Mouse (Mus musculus) left cerebral cortex, postnatal 10 days (tissue): ENCODE measurements around the gene Mier2. TPM values are rescaled to one million over a fixed set of nuclear protein-coding genes. Genes with fewer than 3 reads are reported as not detected.

Source experiments
- DNase-seq, 2 experiments: peaks; one replicate each; pipeline ENCODE4 v3.0.0; 2021 to 2022; ENCODE audit warnings: low spot score in 2 of 2, mixed read lengths in 1 of 2; ENCODE audit errors: extremely low spot score in 1 of 2
- intact Hi-C: fragments of 180-260 bp; cut with DNase I; formaldehyde crosslinking; loops from one replicate; pipeline ENCODE4 v1.15.1; 2025
- total RNA-seq, 2 experiments: library from RNA; stranded (reverse); gene quantifications; 2 replicates each; pipeline ENCODE4 v1.2.3; 2021

The Mier2 gene
- total RNA-seq, 2 experiments from 2014 or later: 47.5 to 50.2 TPM

DNA sequence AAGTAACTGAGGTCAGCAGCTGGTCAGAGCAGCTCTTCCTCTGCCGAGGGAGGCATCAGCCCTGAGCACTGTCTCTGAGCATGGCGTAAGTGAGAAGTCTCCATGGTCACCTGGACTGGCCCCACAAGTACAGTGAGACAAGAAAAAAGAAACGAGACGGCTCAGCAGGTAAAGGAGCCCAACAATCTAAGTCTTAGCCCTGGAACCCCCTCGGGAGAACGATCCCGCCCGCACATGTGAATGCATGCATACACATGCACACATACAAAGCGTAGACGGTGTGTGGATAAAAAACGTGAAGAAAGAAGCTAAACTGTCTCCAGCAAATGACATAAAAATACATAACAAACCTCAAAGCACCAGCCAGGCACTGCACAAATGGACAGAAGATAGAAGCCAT, 8.5 kb downstream of the Mier2 start:
- intact Hi-C loops: no loop called here
- no peak for DNase-seq

DNA sequence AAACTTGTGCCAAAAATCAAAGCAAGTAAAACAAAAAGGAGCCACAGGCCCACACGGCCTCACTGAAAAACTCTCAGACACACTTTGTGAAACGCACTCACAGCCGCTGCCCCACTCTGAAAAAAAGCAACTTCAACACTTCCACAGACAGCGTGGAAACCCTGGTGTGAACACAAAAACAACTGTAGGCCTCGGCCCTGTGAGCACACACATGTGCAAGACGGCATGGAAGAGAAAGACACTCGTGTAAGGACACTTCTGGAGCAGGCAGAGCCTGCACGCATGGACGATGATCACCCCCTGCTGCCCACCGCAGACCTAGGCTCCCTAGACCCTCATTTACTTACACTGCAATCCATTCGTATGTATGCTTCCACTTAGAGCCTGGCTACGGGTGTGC, 9.1 kb downstream of the Mier2 start:
- DNase-seq: no peak
- intact Hi-C loops: no loop called here

DNA sequence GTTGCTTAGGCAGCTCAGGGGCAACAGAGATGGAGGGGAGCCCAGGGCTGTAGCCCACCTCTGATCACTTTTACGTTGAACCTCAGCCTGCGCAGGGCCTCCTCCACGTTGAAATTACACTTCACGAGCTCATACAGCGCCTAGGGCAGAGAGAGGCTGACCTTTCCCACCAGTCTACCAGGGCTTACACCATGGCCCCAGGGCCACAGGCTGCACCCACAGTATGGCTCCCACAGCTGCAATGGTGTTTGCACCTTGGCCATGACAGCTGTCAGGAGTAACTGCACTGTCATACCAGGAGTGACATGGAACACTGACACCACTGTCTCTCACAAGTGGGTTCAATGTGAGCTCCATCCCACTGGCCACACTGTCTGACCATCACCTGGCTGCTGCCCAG, 10.4 kb downstream of the Mier2 start:
- intact Hi-C loops: no loop called here
- DNase-seq: no peak

DNA sequence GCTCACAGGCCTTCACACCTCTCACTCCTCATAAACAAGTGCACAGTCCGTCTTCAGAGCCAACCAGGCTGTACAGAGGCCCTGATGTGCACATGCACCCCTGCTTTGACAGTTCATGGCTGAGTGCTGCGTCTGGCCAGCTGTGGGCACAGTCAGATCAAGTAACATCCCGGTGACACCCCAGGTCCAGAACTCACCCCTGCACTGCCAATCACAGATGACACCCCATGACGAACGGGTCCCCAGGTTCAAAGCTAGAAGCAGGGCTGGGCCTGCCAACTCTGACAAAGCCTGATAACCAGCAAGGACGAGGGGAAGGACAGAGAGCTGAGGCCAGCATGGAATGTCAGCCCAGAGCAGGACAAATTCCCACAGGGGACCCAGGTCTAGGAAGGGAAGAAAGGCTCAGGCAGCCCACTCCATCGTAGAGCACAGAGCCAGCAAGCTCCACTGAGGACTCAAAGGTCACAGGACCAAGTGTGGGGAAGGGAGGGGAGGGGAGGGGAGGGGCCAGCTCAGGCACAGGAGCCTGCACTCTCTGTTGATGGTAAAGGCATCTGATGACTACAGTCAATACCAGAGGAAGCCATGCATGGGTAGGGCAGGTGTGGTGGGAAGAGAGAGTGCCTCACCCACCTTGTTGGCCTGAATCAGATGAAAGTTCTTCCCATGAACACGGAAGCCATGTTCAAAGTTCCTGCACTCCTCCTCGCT, 11.0 kb downstream of the Mier2 start:
- no peak for DNase-seq
- intact Hi-C loops: no loop called here

DNA sequence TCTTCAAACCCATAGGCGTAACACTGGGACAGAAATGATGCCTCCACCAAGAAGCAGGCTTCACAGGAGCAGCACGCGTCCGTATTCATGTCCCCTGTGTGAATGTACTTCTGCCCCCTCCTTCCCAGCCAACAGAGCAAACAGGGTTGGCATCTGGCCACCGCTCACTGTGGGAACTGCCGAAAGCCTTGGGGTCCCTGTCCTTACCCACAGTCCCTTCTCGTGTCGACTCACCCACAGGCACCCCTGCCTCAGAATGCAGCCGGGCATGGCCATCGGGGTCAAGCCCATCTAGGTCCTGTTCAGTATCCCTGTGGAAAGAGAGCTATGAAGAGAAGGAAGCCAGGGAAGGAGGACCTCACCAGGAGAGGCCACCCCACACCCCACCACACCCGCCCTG, 12.8 kb downstream of the Mier2 start:
- intact Hi-C loops: no loop called here
- no peak for DNase-seq

DNA sequence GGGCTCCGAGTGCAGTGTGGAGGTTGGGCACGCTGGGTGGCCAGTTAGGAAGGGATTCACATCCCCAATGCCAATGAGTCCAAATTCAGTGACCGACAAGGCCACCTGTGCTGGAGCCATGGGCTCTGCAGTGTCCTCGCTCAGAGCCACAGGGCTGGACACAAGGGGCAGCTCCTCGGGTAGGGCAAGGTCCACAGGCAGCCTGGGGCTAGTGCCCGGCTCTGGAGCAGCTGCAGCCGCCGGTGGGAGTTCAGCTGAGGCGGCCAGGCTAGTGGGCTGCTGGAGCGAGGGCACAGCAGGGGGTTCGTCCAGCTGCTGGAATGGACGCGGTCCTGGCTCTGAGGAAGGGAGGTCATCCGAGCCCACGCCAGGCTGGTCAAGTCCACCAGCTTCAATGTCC, 13.5 kb downstream of the Mier2 start:
- intact Hi-C loops: no loop called here
- DNase-seq: no peak

DNA sequence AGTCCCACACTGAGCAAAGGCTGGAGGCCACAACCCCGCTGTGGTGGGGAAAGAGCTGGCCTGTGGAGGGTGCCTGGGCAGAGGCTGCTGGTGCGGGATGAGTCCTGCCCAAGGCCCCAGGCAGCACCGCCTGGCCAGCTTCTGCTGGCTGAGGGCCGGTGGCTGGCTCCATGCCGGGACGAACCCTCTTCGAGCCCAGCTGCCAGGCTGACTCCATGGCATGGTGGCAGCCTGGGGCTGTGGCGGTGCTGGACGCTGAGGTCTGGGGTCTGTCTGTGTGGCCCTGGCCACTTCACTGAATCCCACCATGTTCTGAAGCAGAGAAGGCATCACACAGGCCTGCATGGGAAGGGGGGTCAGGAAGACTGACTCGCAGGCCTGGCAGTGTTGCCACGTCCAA, 14.3 kb downstream of the Mier2 start:
- DNase-seq: no peak
- intact Hi-C loops: no loop called here

DNA sequence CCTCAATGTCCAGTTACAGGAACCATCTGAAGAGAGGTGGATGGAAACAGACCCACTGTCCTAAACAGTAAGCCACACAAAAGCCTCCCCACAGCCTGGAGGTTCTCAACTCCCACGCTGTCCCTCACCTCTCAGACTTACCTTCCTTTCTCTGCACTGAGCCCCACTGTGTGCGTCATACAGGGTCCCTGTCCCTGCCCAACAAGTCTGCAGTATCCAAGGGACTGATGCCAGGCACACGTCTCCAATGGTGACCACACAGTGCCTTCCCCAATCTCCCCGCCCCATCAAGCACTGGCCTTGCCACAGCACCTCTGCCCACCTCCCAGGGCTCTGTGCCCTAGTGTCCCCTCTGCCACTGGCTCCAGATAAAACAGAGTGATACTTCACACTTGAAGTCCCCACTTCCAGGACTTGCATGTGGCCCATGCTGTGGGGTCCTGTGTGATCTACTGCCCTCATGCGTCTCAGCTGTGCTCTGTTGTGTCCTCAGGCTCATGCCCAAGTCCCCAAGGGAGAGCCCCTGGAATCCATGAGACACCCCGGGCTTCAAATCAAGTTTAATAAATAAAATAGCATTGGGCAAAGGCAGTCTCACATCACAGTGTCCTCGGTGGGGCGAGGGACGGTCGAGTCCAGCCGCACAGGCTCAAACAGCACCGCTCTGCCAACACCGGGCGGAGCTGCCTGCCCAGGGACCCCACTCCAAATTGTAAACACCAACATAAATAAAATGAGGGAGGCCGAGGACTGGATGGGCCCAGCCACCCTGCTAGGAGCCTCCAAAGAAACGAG, 15.1 kb downstream of the Mier2 start:
- intact Hi-C loops: no loop called here
- DNase-seq: no peak

DNA sequence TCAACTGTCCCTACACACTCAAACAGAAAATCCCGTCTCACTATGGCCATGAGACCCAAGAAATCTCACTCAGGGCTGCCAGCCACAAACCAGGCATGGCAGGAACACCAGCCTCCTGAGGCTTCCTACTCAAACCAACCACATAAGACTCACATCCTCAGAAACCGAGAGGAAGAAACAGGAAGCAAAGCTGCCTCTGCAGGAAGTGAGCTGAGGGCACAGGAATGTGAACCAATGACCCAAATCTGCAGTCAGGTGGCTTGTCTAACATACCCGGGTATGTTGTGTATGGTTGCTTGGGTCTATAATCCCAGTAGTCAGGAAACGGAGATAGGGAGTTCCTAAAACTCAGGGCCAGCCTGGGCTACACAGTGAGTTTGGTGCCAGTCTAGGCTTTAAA, 16.1 kb downstream of the Mier2 start:
- intact Hi-C loops: no loop called here
- no peak for DNase-seq

DNA sequence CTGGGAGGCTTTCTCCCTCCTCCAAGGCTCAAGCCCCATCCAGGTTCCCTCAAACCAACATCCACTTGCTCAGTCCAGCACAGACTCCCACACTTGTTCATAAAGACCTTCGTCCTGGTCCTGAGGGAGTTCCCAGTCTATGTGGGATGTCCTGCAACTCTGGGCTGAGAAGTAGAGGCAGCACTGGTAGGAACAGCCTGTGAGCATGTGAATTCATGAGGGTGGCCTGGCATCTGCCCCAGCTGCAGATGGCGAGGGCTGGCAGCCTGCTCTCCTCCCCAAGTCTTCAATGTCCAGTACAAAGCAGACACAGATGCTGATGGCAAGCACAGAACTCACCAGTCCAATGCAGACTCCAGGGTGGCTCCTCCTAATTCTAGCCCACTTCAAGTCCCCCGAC, 16.7 kb downstream of the Mier2 start:
- intact Hi-C loops: no loop called here
- no peak for DNase-seq

DNA sequence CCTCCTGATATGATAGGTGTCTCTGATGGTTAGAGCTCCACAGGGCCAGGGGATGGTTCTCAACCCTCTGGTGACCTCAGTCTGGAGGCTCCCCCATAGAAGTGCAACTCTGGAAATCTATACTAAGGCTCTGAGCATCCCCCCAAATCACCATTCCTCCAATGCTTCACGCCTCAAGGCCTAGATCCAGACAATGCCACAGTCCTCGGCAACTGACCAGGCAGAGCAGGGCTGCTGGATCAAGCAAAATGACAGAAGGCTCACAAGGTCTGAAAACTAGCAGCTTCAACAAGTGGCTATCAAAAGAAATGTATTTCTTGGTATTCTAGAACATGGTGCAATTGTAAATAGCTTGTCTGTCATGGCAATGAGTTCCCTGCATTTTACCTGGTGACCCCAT, 17.2 kb downstream of the Mier2 start:
- no peak for DNase-seq
- intact Hi-C loops: no loop called here

DNA sequence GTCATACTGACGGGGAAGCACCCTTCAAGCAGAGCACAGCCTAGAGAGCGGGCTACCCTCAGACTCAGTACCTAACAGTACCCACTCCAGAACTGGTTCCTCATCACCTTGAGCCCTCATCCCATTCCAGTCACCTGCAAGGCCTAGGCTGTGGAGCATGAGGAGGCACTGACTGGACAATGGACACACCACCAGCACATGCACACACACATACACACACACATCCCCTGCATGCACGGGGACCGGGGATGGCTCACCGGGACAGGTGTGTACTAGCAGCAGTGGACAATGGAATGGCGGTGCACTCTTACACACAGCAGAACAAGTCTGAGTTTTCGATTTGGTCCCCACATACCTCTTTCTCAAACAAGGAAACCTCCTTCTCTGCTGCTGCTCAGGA, 17.7 kb downstream of the Mier2 start:
- DNase-seq: no peak

DNA sequence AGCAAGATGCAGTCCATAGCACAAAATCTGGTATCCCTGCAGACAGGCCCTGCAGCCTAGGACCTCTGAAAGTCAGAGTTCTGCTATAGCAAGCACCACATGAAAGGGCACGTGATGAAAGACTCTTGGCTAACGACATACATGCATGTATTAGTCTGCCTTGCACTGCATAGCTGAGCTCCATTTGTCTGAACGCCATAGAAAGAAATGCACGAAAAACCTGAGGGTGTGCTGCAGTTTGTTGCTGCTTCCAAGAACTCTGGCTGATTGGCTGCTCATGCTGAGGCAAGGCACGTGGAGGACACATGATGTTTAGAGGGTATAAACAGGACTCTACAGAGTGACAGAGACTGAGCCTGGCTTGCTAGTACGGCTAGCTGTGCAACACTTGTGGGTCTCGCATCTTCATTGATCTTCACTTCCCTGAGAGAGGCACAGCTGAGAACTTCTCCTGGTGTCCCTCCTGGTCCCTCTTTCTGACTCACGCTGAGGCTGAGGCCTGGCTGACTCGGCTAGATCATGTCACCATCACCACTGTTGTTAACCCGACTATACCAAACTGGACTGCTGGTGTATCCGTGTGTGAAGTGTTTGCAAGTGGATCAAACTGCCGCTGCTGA, 18.4 kb downstream of the Mier2 start:
- intact Hi-C loops: no loop called here
- DNase-seq: no peak

More for the DNA sequence above, 17.7 kb downstream of the Mier2 start:
- intact Hi-C loops: no loop called here

DNA sequence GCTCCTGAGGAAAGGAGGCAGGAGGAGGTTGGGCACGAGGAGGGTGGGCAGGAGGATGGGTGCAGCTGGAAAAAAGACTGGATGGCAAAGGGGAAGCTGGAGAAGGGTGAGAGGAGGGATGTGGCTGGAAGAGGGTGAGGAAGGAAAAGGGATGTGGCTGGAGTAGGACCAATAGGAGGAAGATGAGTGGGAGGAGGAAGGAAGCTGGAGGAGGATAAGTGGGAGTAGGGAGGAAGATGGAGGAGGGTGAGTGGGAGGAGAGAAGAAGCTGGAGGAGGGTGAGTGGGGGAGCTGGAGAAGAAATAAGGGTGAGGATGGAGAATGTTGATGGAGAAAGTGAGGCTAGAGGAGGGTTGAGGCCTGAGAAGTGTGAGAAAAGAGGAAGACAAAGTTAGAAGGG, 19.6 kb downstream of the Mier2 start:
- no peak for DNase-seq
- intact Hi-C loops: no loop called here

DNA sequence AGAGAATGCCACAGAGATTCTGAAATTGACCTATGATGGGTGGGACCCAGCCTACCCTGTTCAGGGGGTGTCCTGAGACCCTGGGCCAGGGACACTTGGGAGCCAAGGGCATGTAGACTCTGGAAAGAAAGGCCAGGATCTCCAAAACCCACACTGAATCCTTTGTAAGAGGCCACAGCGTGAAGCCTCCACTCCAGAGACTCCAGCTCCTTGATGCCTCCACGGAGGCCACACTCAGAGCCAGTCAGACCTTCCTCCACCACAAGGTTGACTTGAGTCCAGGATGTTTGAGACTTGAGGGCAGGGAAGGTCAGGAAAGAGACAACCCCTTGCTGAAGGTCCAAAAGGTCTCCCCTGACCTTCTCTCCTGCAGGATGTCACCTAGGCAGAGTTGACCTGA, 20.6 kb downstream of the Mier2 start:
- DNase-seq: no peak
- intact Hi-C loops: no loop called here

DNA sequence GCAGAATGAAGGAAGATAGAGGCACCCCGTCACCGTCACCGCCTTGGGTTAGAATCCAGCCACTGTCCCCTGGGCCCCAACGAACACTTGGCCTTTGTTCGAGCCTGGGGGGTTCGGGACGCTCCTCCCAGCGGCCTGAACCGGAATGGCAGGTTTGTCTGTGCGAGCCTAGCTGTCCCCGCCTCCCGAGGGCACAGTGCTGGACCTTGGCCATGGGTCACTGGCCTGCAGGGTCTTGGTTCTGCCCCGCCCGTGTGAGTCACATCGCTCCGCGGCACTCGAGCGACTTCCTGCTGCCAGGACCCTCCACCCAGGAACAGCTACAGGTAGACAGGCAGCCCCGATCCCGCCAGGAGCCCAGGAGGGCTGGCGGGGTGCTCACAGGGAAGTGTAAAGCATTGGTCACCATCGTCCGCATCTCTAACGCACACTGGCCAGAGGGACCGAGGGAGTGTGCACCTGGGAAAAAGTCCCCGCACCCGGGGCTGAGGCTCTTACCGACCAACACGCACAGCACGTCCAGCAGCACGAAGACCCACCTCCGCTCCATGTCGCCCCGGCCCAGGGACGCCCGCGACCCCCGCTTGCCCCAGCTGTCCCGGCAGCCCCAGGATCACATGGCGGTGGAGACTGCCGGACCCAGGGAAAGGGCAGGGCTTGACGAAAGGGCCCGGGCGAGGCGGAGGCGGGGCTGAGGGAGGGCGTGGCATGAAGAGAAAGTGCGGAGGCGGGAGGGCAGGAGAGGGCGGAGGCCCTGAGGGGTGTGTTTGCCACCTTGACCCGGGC, 21.7 kb downstream of the Mier2 start, which contains the start of gene Plpp2:
Plpp2 (minus strand) TSS at position 671 of the 786 bp plus-strand sequence.
- peak in 1 of 2 experiments; percentile 76 for DNase-seq
- intact Hi-C loops: no loop called here

DNA sequence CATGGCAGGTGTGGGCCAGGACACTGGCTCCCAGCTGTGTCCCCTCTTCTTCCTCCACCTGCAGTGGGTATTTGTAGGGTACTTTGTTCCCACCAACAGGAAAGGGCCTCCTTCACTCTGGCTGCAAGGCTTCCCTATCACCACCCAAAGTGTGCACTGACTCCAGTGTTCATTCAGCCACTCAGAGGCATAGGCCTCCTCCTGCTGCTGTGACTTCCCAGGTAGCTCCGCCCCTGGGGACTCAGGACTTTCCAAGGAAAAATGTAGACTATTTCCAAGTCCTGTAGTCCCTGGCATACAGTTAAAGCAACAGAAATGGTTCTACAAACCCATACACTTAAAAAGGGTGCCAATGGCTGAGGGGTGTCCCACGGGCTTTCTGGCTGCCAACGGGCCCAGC, 22.3 kb downstream of the Mier2 start:
- intact Hi-C loops: no loop called here
- DNase-seq: no peak

DNA sequence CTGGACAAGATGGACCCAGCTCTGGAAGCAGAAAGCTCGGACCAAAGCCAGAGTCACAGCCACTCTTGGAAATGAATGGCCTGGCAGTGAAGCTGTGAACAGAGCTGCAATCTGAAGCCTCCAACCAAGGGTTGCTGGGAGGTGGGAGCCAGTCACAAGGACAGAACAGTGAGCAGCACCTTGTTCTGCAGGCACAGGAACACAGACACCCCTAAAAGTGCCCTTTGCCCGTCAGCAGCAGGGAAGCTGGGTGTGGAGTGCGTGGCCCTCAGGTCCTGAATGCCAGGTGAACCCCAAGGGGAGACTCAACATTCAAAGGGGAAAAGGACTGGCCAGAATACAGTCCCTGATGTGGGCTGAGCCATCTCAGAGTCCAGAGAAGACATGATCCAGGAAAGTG, 23.4 kb downstream of the Mier2 start:
- intact Hi-C loops: no loop called here
- no peak for DNase-seq

DNA sequence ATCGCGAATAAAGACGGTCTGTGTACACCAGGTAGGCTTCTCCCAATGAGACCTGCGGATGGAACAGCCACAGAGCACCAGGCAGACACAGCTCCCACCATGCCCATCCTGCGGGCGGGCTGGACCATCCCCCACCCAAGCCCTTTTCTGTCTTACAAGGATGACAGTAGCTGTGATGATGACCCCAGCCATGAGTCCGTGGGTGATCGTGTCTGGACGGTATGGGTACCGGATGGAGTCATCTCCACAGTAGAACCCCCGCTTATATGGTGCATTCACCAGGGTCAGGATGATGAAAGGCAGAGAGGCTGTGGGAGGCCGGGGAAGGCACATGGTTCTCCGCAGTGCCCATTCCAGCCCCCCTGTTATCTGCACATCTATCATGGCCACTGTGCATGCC, 24.3 kb downstream of the Mier2 start:
- intact Hi-C loops: no loop called here
- DNase-seq: no peak
